Mouse (Mus musculus): ENCODE results near the gene Eif4e1b.

- TF ChIP-seq POLR2A (IDR thresholded peaks at IDR 0.05; ENCODE audit: low read depth, low read length) (no peak), CTCF (IDR thresholded peaks at IDR 0.05; ENCODE audit: borderline replicate concordance, insufficient read depth, low read length) (no peak)
Observed at GRCm38 (mm10) chr13:54829450-54829849, 45.7 kb downstream of the Eif4e1b start.
